Mouse (Mus musculus): Measurements from ENCODE around the gene Dppa5a. TPM values are rescaled to one million over a fixed set of nuclear protein-coding genes. Genes with fewer than 3 reads are reported as not detected.

The Dppa5a gene
- polyA plus RNA-seq, 1 experiment from 2014 or later = not detected

Other genes starting within 250 kb of the Dppa5a start
- gene Gsta4, start 185.4 kb downstream of the Dppa5a start, polyA plus RNA-seq (2014; fragmentation: Nextera tagmentation; extraction: Ambion mirVana) = 87.5 and 88.7 TPM in 2 replicates
- not detected in 2 replicates for gene Gsta1, start 137.5 kb downstream of the Dppa5a start, polyA plus RNA-seq (2014; fragmentation: Nextera tagmentation; extraction: Ambion mirVana)
- not detected in 2 replicates for gene Gm3776, start 111.0 kb downstream of the Dppa5a start, polyA plus RNA-seq (2014; fragmentation: Nextera tagmentation; extraction: Ambion mirVana)
- gene Gm10639, start 78.3 kb downstream of the Dppa5a start, polyA plus RNA-seq (2014; fragmentation: Nextera tagmentation; extraction: Ambion mirVana) = not detected in 2 replicates
- not detected in 2 replicates for gene Omt2a, start 53.4 kb downstream of the Dppa5a start, polyA plus RNA-seq (2014; fragmentation: Nextera tagmentation; extraction: Ambion mirVana)
- gene Omt2b, start 40.6 kb downstream of the Dppa5a start, polyA plus RNA-seq (2014; fragmentation: Nextera tagmentation; extraction: Ambion mirVana) = not detected in 2 replicates
- not detected in 2 replicates for gene Gsta2, start 12.4 kb downstream of the Dppa5a start, polyA plus RNA-seq (2014; fragmentation: Nextera tagmentation; extraction: Ambion mirVana)
- 0.77 and 0.99 TPM in 2 replicates for gene Ooep, start 10.5 kb upstream of the Dppa5a start, polyA plus RNA-seq (2014; fragmentation: Nextera tagmentation; extraction: Ambion mirVana)
- gene Ddx43, start 27.6 kb upstream of the Dppa5a start, polyA plus RNA-seq (2014; fragmentation: Nextera tagmentation; extraction: Ambion mirVana) = 0.32 TPM in 1 of 2 replicates, not detected in the other
- gene Cgas, start 75.1 kb upstream of the Dppa5a start, polyA plus RNA-seq (2014; fragmentation: Nextera tagmentation; extraction: Ambion mirVana) = 0.44 and 0.72 TPM in 2 replicates
- 27.6 and 28.2 TPM in 2 replicates for gene Mto1, start 80.0 kb upstream of the Dppa5a start, polyA plus RNA-seq (2014; fragmentation: Nextera tagmentation; extraction: Ambion mirVana)
- gene Gm17324, start 80.6 kb upstream of the Dppa5a start, polyA plus RNA-seq (2014; fragmentation: Nextera tagmentation; extraction: Ambion mirVana) = 0.46 TPM in 1 of 2 replicates, not detected in the other
- 3,731 and 3,838 TPM in 2 replicates for gene Eef1a1, start 121.0 kb upstream of the Dppa5a start, polyA plus RNA-seq (2014; fragmentation: Nextera tagmentation; extraction: Ambion mirVana)
- 7.4 and 7.7 TPM in 2 replicates for gene Slc17a5, start 219.9 kb upstream of the Dppa5a start, polyA plus RNA-seq (2014; fragmentation: Nextera tagmentation; extraction: Ambion mirVana)
- 1.7 TPM in 2 replicates for gene Cd109, start 247.4 kb upstream of the Dppa5a start, polyA plus RNA-seq (2014; fragmentation: Nextera tagmentation; extraction: Ambion mirVana)

All from heart, embryonic 11.5 days (tissue).